Mouse (Mus musculus): ENCODE measurements around the gene Paf1. TPM values are rescaled to one million over a fixed set of nuclear protein-coding genes. Genes with fewer than 3 reads are reported as not detected.

Paf1 gene
- 100 to 1,000 TPM in 1 of 2 experiments, 10 to 100 TPM in 1; 88.9 to 102 TPM for polyA plus RNA-seq (2017; shearing (Covaris generic))

DNA sequence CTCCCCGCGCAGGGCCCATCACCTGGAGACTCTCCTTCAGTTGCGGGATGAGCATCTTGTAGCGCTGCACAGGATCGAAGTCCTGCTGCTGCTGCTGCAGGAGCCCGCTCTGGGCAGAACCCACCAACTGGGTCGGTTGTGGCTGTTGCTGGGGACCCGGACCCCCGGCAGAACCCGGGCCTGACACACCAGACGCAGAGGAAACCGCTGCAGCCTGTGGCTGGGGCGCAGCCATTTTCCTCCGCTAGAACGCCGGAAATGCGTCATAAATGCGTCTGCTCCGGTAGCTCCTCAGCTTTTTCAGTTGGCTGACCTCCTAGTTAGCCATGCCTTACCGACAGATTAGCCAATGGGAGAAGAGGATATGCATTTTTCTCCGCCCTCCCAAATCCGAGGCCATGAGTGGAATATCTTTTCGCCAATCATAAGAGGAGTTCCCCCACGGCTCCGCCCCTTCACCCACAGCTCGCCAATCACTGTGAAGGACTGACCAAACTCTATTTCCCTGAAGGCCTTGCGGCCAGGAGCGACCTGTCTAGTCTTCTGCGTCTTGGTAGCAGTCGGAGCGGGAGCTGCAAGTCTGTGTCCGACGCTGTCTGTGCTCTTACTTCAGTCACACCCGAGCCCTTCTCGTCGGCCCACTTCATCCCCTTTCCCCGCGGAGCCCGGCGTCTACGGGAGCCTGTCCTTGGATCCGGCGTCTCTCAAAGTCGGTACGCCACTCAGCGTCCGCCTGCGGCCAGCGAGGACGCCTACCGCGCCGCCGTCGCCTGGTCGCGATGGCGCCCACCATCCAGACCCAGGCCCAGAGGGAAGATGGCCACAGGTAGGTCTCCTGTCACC, at the start of gene Paf1, which contains the start of gene Med29:
Paf1 (plus strand) TSS at position 523 of the 843 bp plus-strand sequence.
Med29 (minus strand) TSS at position 280 of the 843 bp plus-strand sequence.

DNA sequence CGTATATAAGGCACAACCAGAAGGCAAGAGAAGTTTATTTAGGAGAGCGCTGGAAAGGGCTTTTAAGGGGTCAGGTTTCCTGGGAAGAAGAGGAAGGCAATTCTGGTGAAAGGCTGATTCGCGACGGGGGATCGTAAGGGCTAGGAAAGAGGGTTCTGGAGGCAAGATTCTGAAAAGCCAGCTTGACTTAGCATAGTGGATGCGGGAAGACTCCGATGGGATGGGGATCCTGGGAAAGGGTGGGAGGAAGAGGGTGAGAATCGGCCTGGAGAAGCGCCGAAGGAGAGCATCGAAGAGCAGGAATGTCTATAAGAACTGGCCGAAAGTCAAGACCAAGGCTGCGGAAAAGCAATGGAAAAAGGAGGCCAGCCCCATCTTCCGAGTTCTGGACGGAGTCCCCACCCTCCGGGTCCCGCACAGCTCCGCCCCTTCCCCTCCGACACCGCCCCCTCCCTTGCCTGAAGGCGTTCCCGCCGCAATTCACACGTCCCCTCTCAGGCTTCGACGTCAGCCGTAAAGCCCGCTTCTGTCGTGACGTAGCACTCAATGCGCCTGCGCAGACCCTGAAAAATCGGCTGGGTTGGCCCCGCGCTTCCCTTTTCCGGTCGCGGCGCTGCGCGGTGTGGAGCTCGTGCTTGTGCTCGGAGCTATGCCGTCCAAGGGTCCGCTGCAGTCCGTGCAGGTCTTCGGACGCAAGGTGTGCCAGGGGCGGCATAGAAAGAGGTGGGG, 42.4 kb upstream of the Paf1 start, which contains the start of gene Rps16:
Rps16 (plus strand) TSS at position 498 of the 729 bp plus-strand sequence.

DNA sequence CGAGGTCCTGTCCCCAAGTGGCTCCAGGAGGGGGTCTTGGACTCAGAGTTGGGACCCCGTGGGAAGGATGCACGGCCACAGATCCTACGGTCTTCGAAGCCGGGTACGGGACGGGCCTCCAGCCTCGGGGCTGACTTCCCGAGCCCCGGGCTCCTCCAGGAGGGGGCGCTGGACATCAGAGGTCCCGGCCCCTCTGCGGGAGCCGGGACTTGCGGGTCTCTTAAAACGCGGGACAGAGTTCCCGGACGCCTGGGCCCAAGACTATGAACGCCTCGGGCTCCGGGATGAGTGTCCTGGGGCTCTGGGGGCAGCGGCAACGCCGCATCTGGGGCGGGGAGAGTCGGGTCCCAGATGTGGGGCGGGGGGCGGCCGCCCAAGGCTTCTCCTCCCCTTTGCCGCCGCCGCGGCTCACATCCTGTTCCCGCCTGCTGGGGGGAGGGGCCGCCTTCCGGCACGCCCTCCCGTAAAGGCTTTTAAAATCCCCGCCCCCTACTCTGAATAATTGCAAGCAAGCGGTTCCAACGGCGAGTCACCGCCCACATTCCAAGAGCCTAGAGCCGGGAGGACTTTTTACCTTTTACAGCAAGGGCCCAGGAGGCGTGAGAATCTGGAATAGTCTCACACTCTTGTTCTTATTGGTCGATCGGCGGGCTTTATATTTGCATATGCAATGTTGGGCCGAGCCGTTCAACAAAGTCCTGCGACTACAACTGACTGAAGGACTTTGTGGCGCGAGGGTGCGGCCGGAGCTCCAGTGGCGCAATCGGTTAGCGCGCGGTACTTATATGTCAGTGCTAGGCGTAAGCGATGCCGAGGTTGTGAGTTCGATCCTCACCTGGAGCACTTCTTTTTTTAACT, 20.3 kb upstream of the Paf1 start, which contains the start of gene Plekhg2:
Plekhg2 (minus strand) TSS at position 349 of the 858 bp plus-strand sequence.

DNA sequence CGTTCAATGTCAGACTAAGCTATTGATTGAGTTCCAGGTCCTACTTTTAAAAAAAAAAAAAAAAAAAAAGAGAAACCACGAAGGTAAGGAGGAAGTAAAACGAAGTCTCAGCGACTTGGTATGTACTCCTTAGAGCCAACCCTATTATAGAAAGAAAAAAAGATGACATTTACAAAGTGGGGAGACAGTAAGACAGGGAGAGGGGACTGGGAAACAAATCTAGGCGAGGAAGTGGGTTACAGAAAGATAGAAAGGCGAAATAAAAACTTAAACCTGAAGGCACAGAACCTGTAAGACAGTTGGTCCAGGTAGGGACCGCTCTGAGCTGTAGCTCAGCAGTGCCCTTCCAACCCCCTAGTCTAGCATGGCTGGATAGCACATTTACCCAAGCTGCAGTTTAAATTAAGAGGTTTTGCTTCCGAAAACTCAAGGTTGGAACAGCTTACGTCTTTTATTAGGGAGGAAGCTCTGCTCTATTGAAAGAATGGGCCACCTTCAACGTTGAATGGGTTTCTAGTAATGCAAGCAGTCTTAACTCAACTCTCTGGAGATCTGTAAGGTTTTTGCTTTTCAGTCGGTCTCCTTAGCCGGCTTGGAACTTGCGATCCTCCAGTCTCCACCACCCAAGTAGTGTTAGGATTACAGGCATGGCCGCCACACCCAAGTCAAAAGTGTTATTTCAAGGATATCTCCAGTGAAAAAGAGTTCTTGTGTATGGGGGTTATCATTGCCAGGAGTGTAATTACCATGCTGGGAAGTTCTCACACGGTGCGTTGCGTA, 12.3 kb upstream of the Paf1 start, which contains the start of gene Zfp36:
Zfp36 (minus strand) TSS at position 17 of the 780 bp plus-strand sequence.

DNA sequence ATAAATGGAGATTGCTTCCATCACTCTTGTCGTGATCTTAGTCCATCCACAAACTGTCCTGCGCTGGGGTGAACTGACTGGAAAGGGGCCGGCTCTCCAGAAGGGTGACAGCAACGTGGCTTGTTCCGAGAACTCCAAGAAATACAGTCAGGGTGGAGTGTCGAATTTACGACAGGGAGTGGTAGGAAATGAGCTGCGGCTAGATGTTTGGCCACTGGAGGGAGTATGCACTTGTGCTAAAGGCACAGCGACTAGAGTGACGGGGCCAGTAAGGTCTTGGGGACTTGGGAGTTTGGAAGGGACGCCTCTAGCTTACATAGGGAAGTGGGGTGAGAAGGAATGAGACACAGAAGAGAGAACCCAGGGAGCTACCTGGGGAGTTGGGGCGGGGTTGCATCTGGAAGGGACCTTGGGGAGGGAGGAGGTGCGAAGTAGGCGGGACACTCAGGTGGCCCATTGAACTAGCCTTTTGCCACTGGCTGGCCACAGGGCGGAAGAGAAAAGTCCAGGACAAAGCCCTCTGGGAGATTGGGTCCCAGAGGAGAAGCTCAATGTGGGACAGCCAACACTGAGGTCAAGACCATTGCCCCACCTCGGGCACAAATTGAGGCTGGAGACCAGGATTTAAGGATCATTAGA, 44.3 kb downstream of the Paf1 start, which contains the start of gene Gmfg:
Gmfg (plus strand) TSS at position 516 of the 639 bp plus-strand sequence.

Other genes starting within 250 kb of the Paf1 start
- gene Fbl, start 223.2 kb upstream of the Paf1 start, polyA plus RNA-seq (2017; shearing (Covaris generic)) = 100 to 1,000 TPM; 119 to 130 TPM
- gene Dyrk1b, start 213.5 kb upstream of the Paf1 start, polyA plus RNA-seq (2017; shearing (Covaris generic)) = 10 to 100 TPM in 1 of 2 experiments, 1 to 10 TPM in 1; 8.7 to 14.0 TPM
- 10 to 100 TPM in 1 of 2 experiments, 1 to 10 TPM in 1; 9.0 to 10.8 TPM for gene Eid2, start 125.1 kb upstream of the Paf1 start, polyA plus RNA-seq (2017; shearing (Covaris generic))
- gene Eid2b, start 115.2 kb upstream of the Paf1 start, polyA plus RNA-seq (2017; shearing (Covaris generic)) = 1 to 10 TPM; 4.8 to 6.4 TPM
- not detected for gene Selenov, start 101.8 kb upstream of the Paf1 start, polyA plus RNA-seq (2017; shearing (Covaris generic))
- not detected for gene Dll3, start 90.7 kb upstream of the Paf1 start, polyA plus RNA-seq (2017; shearing (Covaris generic))
- gene Timm50, start 80.9 kb upstream of the Paf1 start, polyA plus RNA-seq (2017; shearing (Covaris generic)) = 10 to 100 TPM; 72.3 to 82.6 TPM
- 100 to 1,000 TPM; 111 to 138 TPM for gene Supt5, start 54.2 kb upstream of the Paf1 start, polyA plus RNA-seq (2017; shearing (Covaris generic))
- gene Rps16, start 42.3 kb upstream of the Paf1 start, polyA plus RNA-seq (2017; shearing (Covaris generic)) = 1,000 to 10,000 TPM in 1 of 2 experiments, 100 to 1,000 TPM in 1; 690 to 1,103 TPM
- gene Plekhg2, start 20.4 kb upstream of the Paf1 start, polyA plus RNA-seq (2017; shearing (Covaris generic)) = 10 to 100 TPM; 68.1 to 75.7 TPM
- gene Zfp36, start 12.7 kb upstream of the Paf1 start, polyA plus RNA-seq (2017; shearing (Covaris generic)) = 100 to 1,000 TPM; 146 to 202 TPM
- 10 to 100 TPM; 23.7 to 29.5 TPM for gene Med29, start 243 bp upstream of the Paf1 start, polyA plus RNA-seq (2017; shearing (Covaris generic))
- 100 to 1,000 TPM; 631 to 791 TPM for gene Gmfg, start 44.5 kb downstream of the Paf1 start, polyA plus RNA-seq (2017; shearing (Covaris generic))
- under 1 TPM; 0.79 to 0.81 TPM for gene Lrfn1, start 59.0 kb downstream of the Paf1 start, polyA plus RNA-seq (2017; shearing (Covaris generic))
- not detected for gene Ifnl2, start 117.5 kb downstream of the Paf1 start, polyA plus RNA-seq (2017; shearing (Covaris generic))
- not detected for gene Ifnl3, start 129.9 kb downstream of the Paf1 start, polyA plus RNA-seq (2017; shearing (Covaris generic))
- not detected for gene Sycn, start 147.9 kb downstream of the Paf1 start, polyA plus RNA-seq (2017; shearing (Covaris generic))
- gene Nccrp1, start 154.3 kb downstream of the Paf1 start, polyA plus RNA-seq (2017; shearing (Covaris generic)) = under 1 TPM; 0.22 to 0.38 TPM
- 10 to 100 TPM; 25.4 to 29.9 TPM for gene Samd4b, start 205.2 kb downstream of the Paf1 start, polyA plus RNA-seq (2017; shearing (Covaris generic))
- 1 to 10 TPM; 6.8 to 7.7 TPM for gene Pak4, start 205.2 kb downstream of the Paf1 start, polyA plus RNA-seq (2017; shearing (Covaris generic))
- gene Acp7, start 238.4 kb downstream of the Paf1 start, polyA plus RNA-seq (2017; shearing (Covaris generic)) = not detected

Measured in activated CD4-positive, CD25-positive, alpha-beta regulatory T cell (primary cell).